Mouse (Mus musculus) erythroblast, embryonic 14.5 days (primary cell): ENCODE results near the gene Pla2g6. TPM values are rescaled to one million over a fixed set of nuclear protein-coding genes. Genes with fewer than 3 reads are reported as not detected.

Experiments
- H3K27me3 ChIP-seq: 2 replicates; pipeline ENCODE4 v1.6.1; 2012; ENCODE audit warnings: inconsistent platforms; ENCODE audit not compliant: control insufficient read depth
- H3K36me3 ChIP-seq: 2 replicates; pipeline ENCODE4 v1.6.1; 2012; ENCODE audit warnings: mild to moderate bottlenecking, inconsistent platforms; ENCODE audit not compliant: control insufficient read depth
- H3K4me1 ChIP-seq: 2 replicates; pipeline ENCODE4 v1.6.1; 2012; ENCODE audit warnings: inconsistent platforms; ENCODE audit not compliant: control insufficient read depth
- H3K4me3 ChIP-seq: replicated peaks from 2 replicates; pipeline ENCODE3; 2012; ENCODE audit warnings: moderate library complexity, mild to moderate bottlenecking, inconsistent platforms
- H3K9me3 ChIP-seq: 2 replicates; pipeline ENCODE4 v1.6.1; 2012; ENCODE audit warnings: low read length, inconsistent platforms, mixed read lengths; ENCODE audit not compliant: control insufficient read depth
- GATA1 ChIP-seq: IDR thresholded peaks from 2 replicates; pipeline ENCODE4 v1.6.1; 2012; ENCODE audit warnings: low read length, inconsistent platforms, mixed read lengths
- TAL1 ChIP-seq: IDR thresholded peaks from 3 replicates; pipeline ENCODE4 v1.6.1; 2012; ENCODE audit warnings: low read length, inconsistent platforms, mixed read lengths
- polyA plus RNA-seq: library from polyadenylated mRNA; stranded (reverse); fragments of >175 nt; gene quantifications from 2 replicates; pipeline ENCODE4 v1.2.3, GENCODE M21; 2012

Pla2g6 gene
- polyA plus RNA-seq, 1 experiment: 2.7 TPM

DNA sequence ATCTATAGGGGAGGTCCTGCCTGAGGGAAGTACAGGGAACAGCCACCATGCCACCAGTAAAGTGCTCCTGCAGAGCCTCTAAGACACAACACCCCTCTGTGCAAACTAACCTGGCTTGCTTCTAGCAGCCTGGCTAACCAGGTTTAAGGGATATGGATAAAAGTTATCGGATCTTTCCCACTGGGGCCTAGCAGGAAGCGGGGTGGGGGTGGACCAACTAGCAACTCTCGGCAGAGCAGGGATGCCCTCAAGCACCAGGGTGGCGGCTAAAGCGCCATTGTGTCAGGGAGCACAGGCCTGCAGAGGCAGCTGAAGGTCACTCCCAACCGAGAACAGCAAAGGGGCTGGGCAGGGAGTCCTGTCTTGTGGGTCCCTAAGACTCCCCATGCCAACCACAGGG is 35.9 kb upstream of the Pla2g6 start:
- Histone ChIP-seq H3K4me3 (no peak overlapping the region), H3K9me3 (no peaks in the 10 kb centered on the region), H3K27me3 (no peaks in the 10 kb centered on the region), H3K4me1 (peaks cover 2% of the 10 kb centered on the region; the same call in 1 of the 2 replicates), H3K36me3 (peaks cover 13% of the 10 kb centered on the region; the same call in 1 of the 2 replicates)
- TF ChIP-seq GATA1 (no peak), TAL1 (no peak)

DNA sequence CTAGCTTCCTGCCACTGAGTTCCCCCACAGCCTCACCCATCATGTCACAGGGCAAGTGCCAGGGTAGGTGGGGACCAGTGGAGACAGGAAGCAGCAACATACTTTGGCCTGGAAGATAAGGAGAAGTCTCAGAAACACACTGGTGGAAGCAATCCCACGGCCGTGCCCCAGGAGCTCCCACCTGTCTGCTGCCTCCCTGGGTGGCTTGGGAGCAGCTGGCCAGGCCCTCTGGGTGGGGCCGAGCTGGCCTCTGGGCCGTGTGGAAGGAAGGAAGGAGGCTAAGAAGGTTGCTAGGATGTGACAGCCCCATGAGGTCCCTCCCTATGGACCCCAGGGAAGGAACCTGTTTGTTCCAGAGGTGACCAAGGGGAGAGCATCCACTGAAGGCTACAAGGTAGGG is 32.8 kb upstream of the Pla2g6 start:
- Histone ChIP-seq H3K36me3 (peaks cover 13% of the 10 kb centered on the region; the same call in 1 of the 2 replicates), H3K4me1 (peaks cover 7% of the 10 kb centered on the region), H3K27me3 (peaks cover 26% of the 10 kb centered on the region), H3K9me3 (no peaks in the 10 kb centered on the region), H3K4me3 (no peak overlapping the region)
- TF ChIP-seq GATA1 (no peak), TAL1 (no peak)

DNA sequence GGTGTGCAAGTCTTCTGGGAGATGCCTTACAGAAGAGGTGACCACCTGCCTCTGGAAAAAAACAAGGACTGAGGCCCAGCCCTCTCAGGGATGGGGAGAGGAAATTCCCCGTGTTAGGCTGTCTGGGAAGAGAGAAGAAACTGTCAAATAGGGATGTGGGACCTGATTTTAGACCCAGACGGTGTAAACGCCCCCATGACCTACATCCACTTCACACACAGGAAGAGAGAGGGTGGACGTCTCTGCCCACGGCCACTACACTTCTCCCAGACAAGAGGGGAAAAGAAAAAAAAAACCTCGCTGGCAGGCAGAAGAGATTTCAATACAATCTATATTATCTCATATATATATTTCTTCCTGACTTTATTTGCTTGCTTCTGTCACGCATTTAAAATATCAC is 32.2 kb upstream of the Pla2g6 start:
- Histone ChIP-seq H3K9me3 (no peaks in the 10 kb centered on the region), H3K4me1 (peaks cover 7% of the 10 kb centered on the region), H3K27me3 (peaks cover 31% of the 10 kb centered on the region), H3K4me3 (no peak overlapping the region), H3K36me3 (peaks cover 8% of the 10 kb centered on the region; the same call in 1 of the 2 replicates)
- TF ChIP-seq GATA1: no peak

DNA sequence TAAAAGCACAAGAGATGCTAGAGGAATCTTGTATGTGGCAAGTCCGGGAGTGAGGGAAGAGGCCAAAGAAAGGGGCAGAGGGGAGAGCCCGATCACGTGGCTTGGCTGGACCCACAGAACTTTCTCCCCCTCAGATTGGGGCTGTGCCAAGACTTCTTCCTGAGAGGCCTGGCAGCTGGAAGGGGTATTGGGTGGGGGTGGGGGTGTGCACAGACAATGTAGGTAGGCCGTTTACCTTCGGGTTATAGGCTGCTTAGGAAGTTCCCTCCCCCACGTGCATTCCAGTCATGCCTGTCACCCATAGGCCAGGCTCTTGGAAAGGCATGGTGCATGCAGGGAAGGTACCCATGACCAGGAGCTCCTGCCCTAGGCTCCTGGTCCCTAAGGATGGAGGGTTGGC is 31.8 kb upstream of the Pla2g6 start:
- Histone ChIP-seq H3K4me1 (peaks cover 7% of the 10 kb centered on the region), H3K27me3 (peaks cover 31% of the 10 kb centered on the region), H3K9me3 (no peaks in the 10 kb centered on the region), H3K36me3 (peaks cover 6% of the 10 kb centered on the region; the same call in 1 of the 2 replicates), H3K4me3 (no peak overlapping the region)
- no peak for TF ChIP-seq TAL1
- TF ChIP-seq GATA1: no peak

DNA sequence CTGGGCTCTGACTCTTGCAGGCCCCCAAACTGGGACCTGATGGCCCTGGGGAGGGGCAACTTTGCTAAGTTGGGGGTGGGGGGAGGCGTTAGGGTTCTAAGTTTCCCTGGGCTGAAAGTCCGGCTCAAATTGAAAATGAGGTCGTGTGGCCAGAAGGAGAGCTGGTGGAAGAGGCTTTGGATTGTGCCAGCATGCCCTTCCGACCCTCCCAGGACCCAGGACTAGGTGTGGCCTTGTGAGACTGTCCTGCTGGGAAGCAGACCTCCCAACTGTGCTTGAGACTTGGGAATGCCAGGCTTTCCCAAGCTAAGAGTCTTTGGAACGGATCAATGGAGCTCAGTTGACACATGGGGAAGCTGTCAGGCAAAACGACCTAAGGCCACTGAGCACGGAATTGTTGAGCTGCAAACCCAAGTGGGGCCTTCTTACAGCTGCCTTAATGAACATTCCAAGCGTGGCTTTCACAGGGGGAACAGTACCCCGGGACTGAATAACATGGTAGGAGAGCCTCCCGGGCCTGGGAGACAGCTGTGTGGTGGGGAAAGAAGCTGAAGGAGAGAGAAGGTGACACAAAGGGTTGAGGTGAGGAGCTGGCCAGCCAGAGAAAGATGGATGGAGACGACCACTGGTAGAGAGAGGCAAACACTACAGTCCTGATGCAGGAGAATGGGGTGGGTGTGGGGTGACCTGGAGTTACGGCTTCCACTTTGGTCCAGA is 29.9 kb upstream of the Pla2g6 start:
- no peak overlapping the region for H3K4me3 ChIP-seq
- peaks cover 6% of the 10 kb centered on the region; the same call in 1 of the 2 replicates for H3K36me3 ChIP-seq

DNA sequence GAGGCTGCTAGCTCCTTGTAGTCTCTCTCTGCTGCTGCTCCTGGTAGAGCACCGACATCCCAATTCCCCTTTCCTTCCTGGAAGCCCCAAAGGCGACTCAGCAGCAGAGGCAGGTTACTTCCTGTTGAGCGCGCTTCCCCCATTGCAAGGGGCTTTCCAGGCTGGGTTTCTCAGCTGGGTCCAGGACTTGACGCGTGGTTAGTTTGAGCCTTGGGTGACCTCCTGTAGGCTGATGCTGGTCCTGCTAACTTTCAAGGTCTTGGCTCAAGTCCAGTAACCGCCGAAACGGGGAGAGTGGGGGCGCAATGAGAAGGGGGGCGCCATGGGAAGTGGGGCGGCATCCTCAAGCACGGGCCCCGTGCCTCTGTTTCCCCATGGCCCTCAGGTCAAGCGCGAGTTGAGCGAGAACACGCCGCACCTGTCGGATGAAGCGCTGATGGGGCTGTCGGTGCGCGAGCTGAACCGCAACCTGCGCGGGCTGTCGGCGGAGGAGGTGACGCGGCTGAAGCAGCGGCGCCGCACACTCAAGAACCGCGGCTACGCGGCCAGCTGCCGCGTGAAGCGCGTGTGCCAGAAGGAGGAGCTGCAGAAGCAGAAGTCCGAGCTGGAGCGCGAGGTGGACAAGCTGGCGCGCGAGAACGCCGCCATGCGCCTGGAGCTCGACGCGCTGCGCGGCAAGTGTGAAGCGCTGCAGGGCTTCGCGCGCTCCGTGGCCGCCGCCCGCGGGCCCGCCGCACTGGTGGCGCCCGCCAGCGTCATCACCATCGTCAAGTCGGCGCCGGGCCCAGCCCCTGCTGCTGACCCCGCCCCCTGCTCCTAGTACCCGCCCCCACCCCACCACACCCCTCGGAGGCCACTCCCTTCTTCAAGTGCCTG is 29.1 kb upstream of the Pla2g6 start:
- H3K4me3 ChIP-seq: peak overlapping the region; percentile 23
- H3K9me3 ChIP-seq: no peaks in the 10 kb centered on the region
- peaks cover 31% of the 10 kb centered on the region for H3K27me3 ChIP-seq
- TF ChIP-seq GATA1 (no peak), TAL1 (no peak)
- H3K36me3 ChIP-seq: peaks cover 2% of the 10 kb centered on the region; the same call in 1 of the 2 replicates
- H3K4me1 ChIP-seq: peaks cover 7% of the 10 kb centered on the region

More for the DNA sequence above, 29.9 kb upstream of the Pla2g6 start:
- H3K27me3 ChIP-seq: peaks cover 31% of the 10 kb centered on the region
- peaks cover 7% of the 10 kb centered on the region for H3K4me1 ChIP-seq
- TF ChIP-seq TAL1: no peak
- TF ChIP-seq GATA1: no peak
- no peaks in the 10 kb centered on the region for H3K9me3 ChIP-seq

DNA sequence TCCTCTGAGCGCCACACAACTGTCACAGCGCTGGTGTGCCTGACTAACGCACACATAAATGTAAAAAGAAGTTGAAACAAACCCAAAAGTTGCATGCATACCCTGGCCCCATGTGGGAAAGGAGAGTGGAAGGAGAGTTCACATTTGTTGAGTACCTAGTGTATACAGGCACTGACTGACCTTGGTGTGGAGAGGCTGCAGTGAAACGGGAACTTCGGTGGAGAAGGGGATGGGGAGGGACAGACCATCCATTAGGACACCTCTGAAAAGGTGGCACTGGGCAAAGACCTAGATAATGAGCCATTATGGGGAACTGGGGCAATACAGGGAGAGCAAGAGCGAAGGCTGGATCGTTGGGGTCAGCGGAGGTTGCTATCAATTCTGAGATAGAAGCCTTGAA is 28.3 kb upstream of the Pla2g6 start:
- Histone ChIP-seq H3K27me3 (peaks cover 31% of the 10 kb centered on the region), H3K36me3 (no peaks in the 10 kb centered on the region; the same call in 1 of the 2 replicates), H3K4me1 (peaks cover 7% of the 10 kb centered on the region), H3K9me3 (no peaks in the 10 kb centered on the region), H3K4me3 (no peak overlapping the region)
- TF ChIP-seq TAL1: no peak
- no peak for TF ChIP-seq GATA1

DNA sequence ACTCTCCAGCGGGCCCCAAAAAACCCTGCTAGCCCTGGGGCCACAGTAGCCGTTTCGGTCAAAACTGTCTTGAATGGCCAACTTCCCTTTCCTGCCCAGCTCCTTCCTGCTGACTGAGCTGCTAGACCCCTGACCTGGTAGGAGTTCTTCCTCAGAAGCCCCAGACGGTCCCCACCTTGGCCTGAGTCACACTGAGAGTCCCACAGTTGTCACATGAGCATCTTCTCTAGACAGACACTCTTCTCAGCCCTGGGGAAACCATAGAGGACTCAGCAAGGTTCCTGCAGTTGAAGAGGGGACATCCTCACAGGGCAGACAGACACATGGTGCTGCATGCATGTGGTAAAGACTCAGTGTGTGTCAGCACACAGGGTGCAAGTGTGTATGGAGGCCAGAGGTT is 26.4 kb upstream of the Pla2g6 start:
- no peaks in the 10 kb centered on the region for H3K36me3 ChIP-seq
- TF ChIP-seq GATA1: no peak
- TF ChIP-seq TAL1: no peak
- no peaks in the 10 kb centered on the region for H3K9me3 ChIP-seq
- H3K4me1 ChIP-seq: peaks cover 7% of the 10 kb centered on the region
- H3K27me3 ChIP-seq: peaks cover 40% of the 10 kb centered on the region
- H3K4me3 ChIP-seq: no peak overlapping the region

DNA sequence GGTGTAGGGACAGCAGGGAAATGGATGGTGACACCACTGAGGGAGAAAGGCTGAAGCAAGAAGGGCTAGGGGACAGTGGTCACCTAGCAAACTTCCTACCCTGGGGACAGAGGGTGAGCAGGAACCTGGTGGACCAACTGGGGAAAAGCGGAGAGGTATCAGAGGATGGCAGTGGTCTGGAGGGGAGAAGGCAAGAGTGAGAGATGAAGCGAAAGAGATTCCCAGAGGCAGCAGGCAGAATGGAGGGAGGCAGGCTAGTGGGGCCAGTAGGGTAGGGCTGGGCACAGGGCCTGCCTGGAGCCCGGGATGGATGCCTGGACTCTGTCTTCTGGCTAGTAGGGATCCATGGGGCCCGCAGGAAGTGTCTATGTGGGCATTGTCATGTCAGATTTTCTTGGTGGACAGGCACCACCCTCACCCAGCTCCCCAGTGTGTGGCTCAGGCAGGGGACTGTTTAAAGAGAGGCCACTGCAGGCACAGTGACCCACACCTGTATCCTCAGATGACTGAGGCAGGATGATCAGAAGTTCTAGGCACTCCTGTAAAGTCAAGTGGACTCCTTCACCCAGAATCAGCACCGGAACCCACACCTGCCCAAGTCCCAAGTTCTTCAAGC is 25.6 kb upstream of the Pla2g6 start:
- H3K27me3 ChIP-seq: peaks cover 45% of the 10 kb centered on the region

More for the DNA sequence above, 25.6 kb upstream of the Pla2g6 start:
- TF ChIP-seq TAL1: no peak
- no peak for TF ChIP-seq GATA1
- Histone ChIP-seq H3K9me3 (no peaks in the 10 kb centered on the region), H3K4me3 (no peak overlapping the region), H3K36me3 (no peaks in the 10 kb centered on the region), H3K4me1 (peaks cover 8% of the 10 kb centered on the region)
